Mouse (Mus musculus): ENCODE data around the gene Ddx19a. TPM values are rescaled to one million over a fixed set of nuclear protein-coding genes. Genes with fewer than 3 reads are reported as not detected.
"Not testable (repeated sequence)": the region's sequence is repeated elsewhere in the genome, so short reads cannot be mapped to it uniquely, and the experiment has no call there.

Gene Ddx19a
- polyA plus RNA-seq, 1 experiment = 44.0 TPM

GRCm38 (mm10) chr8:110987805-110988744 is 9.5 kb downstream of the Ddx19a start:
- Histone ChIP-seq H3K36me3 (ENCODE audit: control insufficient read depth, insufficient read depth) (peaks cover 90% of the 10 kb centered on the region), H3K79me3 (ENCODE audit: low read depth) (peaks cover 5% of the 10 kb centered on the region), H3K79me2 (ENCODE audit: control insufficient read depth, insufficient read depth) (peaks cover 10% of the 10 kb centered on the region), H3ac (ENCODE audit: control insufficient read depth, insufficient read length, low read depth) (no peak overlapping the region), H3K4me3 (ENCODE audit: insufficient read depth, poor library complexity, severe bottlenecking) (no peak overlapping the region), H3K27me3 (ENCODE audit: control insufficient read depth, insufficient read depth, insufficient read length) (no peaks in the 10 kb centered on the region)
- no peak for TF ChIP-seq MAX (IDR thresholded peaks at IDR 0.05)

DNA sequence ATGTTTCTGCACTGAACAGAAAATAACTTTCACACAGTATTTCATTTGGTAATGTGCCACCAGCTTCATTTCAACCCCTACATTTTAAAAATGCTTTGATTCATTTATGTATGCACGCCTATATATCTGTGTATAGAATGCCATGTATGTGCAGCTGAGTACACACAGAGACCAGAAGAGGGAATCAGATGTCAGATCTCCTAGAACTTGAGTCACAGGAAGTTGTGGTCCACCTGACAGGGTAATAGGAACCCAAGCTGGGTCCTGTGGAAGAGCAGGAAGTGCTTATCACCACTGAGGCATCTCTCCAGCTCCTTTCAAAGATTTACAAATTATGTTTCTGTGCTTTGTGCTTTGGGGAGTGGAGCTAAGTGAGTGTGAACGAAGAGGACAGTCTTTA is 16.3 kb downstream of the Ddx19a start:
- Histone ChIP-seq H3K79me3 (ENCODE audit: low read depth) (no peaks in the 10 kb centered on the region), H3K79me2 (ENCODE audit: control insufficient read depth, insufficient read depth) (no peaks in the 10 kb centered on the region), H3ac (ENCODE audit: control insufficient read depth, insufficient read length, low read depth) (no peak overlapping the region), H3K27me3 (ENCODE audit: control insufficient read depth, insufficient read depth, insufficient read length) (no peaks in the 10 kb centered on the region), H3K4me3 (ENCODE audit: insufficient read depth, poor library complexity, severe bottlenecking) (no peak overlapping the region), H3K36me3 (ENCODE audit: control insufficient read depth, insufficient read depth) (peaks cover 77% of the 10 kb centered on the region)
- TF ChIP-seq MYOD1 (IDR thresholded peaks at IDR 0.05; ENCODE audit: control insufficient read depth, insufficient read length, low read depth) (peak; percentile 18), USF1 (IDR thresholded peaks at IDR 0.05; ENCODE audit: low read depth) (no peak)

- not testable (repeated sequence) for H3ac ChIP-seq (ENCODE audit: control insufficient read depth, insufficient read length, low read depth); H3K79me3 ChIP-seq (ENCODE audit: low read depth); H3K4me3 ChIP-seq (ENCODE audit: insufficient read depth, poor library complexity, severe bottlenecking); H3K79me2 ChIP-seq (ENCODE audit: control insufficient read depth, insufficient read depth); H3K27me3 ChIP-seq (ENCODE audit: control insufficient read depth, insufficient read depth, insufficient read length)
- peaks cover 62% of the 10 kb centered on the region for H3K36me3 ChIP-seq (ENCODE audit: control insufficient read depth, insufficient read depth)
These were observed 19.6 kb downstream of the Ddx19a start for GRCm38 (mm10) chr8:110977987-110978386.

GRCm38 (mm10) chr8:110976532-110976931 is 21.1 kb downstream of the Ddx19a start:
- not testable (repeated sequence) for H3K79me2 ChIP-seq (ENCODE audit: control insufficient read depth, insufficient read depth); H3ac ChIP-seq (ENCODE audit: control insufficient read depth, insufficient read length, low read depth); H3K4me3 ChIP-seq (ENCODE audit: insufficient read depth, poor library complexity, severe bottlenecking); H3K79me3 ChIP-seq (ENCODE audit: low read depth); H3K27me3 ChIP-seq (ENCODE audit: control insufficient read depth, insufficient read depth, insufficient read length)
- H3K36me3 ChIP-seq (ENCODE audit: control insufficient read depth, insufficient read depth) = peaks cover 61% of the 10 kb centered on the region

- TF ChIP-seq FOSL1 (IDR thresholded peaks at IDR 0.05; ENCODE audit: insufficient read depth, low read length, poor library complexity, severe bottlenecking) (no peak), MYOG (IDR thresholded peaks at IDR 0.05; ENCODE audit: control insufficient read depth, extremely low read depth, insufficient read length) (no peak), MYOD1 (IDR thresholded peaks at IDR 0.05; ENCODE audit: control insufficient read depth, insufficient read length, low read depth) (no peak), CEBPB (IDR thresholded peaks at IDR 0.05; ENCODE audit: low read depth) (no peak), CTCF (IDR thresholded peaks at IDR 0.05; ENCODE audit: control insufficient read depth, insufficient read depth, insufficient read length) (no peak), USF1 (IDR thresholded peaks at IDR 0.05; ENCODE audit: low read depth) (no peak), MAX (IDR thresholded peaks at IDR 0.05) (no peak)
- peaks cover 69% of the 10 kb centered on the region for H3K36me3 ChIP-seq (ENCODE audit: control insufficient read depth, insufficient read depth)
- H3K79me2 ChIP-seq (ENCODE audit: control insufficient read depth, insufficient read depth) = no peaks in the 10 kb centered on the region
- H3K4me3 ChIP-seq (ENCODE audit: insufficient read depth, poor library complexity, severe bottlenecking) = no peak overlapping the region
- no peaks in the 10 kb centered on the region for H3K79me3 ChIP-seq (ENCODE audit: low read depth)
- no peaks in the 10 kb centered on the region for H3K27me3 ChIP-seq (ENCODE audit: control insufficient read depth, insufficient read depth, insufficient read length)
- H3ac ChIP-seq (ENCODE audit: control insufficient read depth, insufficient read length, low read depth) = no peak overlapping the region
These were observed 27.5 kb downstream of the Ddx19a start for GRCm38 (mm10) chr8:110969910-110970770.

GRCm38 (mm10) chr8:110967326-110967725 is 30.3 kb downstream of the Ddx19a start:
- no peaks in the 10 kb centered on the region for H3K27me3 ChIP-seq (ENCODE audit: control insufficient read depth, insufficient read depth, insufficient read length)
- TF ChIP-seq MAX (IDR thresholded peaks at IDR 0.05) = no peak
- TF ChIP-seq MYOG (IDR thresholded peaks at IDR 0.05; ENCODE audit: control insufficient read depth, extremely low read depth, insufficient read length) = no peak
- no peak for TF ChIP-seq CTCF (IDR thresholded peaks at IDR 0.05; ENCODE audit: control insufficient read depth, insufficient read depth, insufficient read length)
- no peak for TF ChIP-seq USF1 (IDR thresholded peaks at IDR 0.05; ENCODE audit: low read depth)
- no peak for TF ChIP-seq FOSL1 (IDR thresholded peaks at IDR 0.05; ENCODE audit: insufficient read depth, low read length, poor library complexity, severe bottlenecking)
- peaks cover 67% of the 10 kb centered on the region for H3K36me3 ChIP-seq (ENCODE audit: control insufficient read depth, insufficient read depth)
- no peak overlapping the region for H3K4me3 ChIP-seq (ENCODE audit: insufficient read depth, poor library complexity, severe bottlenecking)
- H3K79me3 ChIP-seq (ENCODE audit: low read depth) = no peaks in the 10 kb centered on the region
- no peak overlapping the region for H3ac ChIP-seq (ENCODE audit: control insufficient read depth, insufficient read length, low read depth)
- H3K79me2 ChIP-seq (ENCODE audit: control insufficient read depth, insufficient read depth) = no peaks in the 10 kb centered on the region

Measured in C2C12 (cell line).